Mouse (Mus musculus) megakaryocyte, embryonic 14.5 days (primary cell): ENCODE data around the gene Timm13.

Experiments used
- FLI1 ChIP-seq: IDR thresholded peaks from 2 replicates; pipeline ENCODE4 v1.6.1; 2012; ENCODE audit warnings: low read length, inconsistent platforms, mixed read lengths
- GATA1 ChIP-seq: IDR thresholded peaks from 3 replicates; pipeline ENCODE4 v1.6.1; 2012; ENCODE audit warnings: mixed read lengths, low read length, inconsistent platforms, borderline replicate concordance

- TF ChIP-seq FLI1 (no peak), GATA1 (no peak)
Measured at GRCm38 (mm10) chr10:80876594-80876993, 24.2 kb downstream of the Timm13 start.
